Mouse (Mus musculus) embryo, embryonic 10 days (tissue): Measurements from ENCODE around the gene Gon4l.
"Not testable (repeated sequence)": the region's sequence is repeated elsewhere in the genome, so short reads cannot be mapped to it uniquely, and the experiment has no call there.

Source experiments
- DNase-seq: peaks from one replicate; pipeline ENCODE4 v3.0.0-alpha.2; 2015; ENCODE audit warnings: low spot score

Gon4l gene

GRCm38 (mm10) chr3:88834951-88835491 is at the start of gene Gon4l:
Gene Gon4l (plus strand): TSS chr3:88835231.
- peak; percentile 55 for DNase-seq

- DNase-seq: not testable (repeated sequence)
Observed at GRCm38 (mm10) chr3:88786323-88786722, 48.7 kb upstream of the Gon4l start.

- not testable (repeated sequence) for DNase-seq
Observed at GRCm38 (mm10) chr3:88786805-88787204, 48.2 kb upstream of the Gon4l start.

- DNase-seq: not testable (repeated sequence)
Observed at GRCm38 (mm10) chr3:88788033-88788432, 47.0 kb upstream of the Gon4l start.

GRCm38 (mm10) chr3:88797507-88797906 is 37.5 kb upstream of the Gon4l start:
- not testable (repeated sequence) for DNase-seq

GRCm38 (mm10) chr3:88803910-88804540 is 31.0 kb upstream of the Gon4l start:
- no peak for DNase-seq

- DNase-seq: no peak
Observed at GRCm38 (mm10) chr3:88825710-88826109, 9.3 kb upstream of the Gon4l start.

GRCm38 (mm10) chr3:88827231-88827630 is 7.8 kb upstream of the Gon4l start:
- no peak for DNase-seq

- peak; percentile 67 for DNase-seq
Observed at GRCm38 (mm10) chr3:88831177-88832121, 3.6 kb upstream of the Gon4l start.

GRCm38 (mm10) chr3:88832388-88832787 is 2.6 kb upstream of the Gon4l start:
- peak; percentile 69 for DNase-seq

DNA sequence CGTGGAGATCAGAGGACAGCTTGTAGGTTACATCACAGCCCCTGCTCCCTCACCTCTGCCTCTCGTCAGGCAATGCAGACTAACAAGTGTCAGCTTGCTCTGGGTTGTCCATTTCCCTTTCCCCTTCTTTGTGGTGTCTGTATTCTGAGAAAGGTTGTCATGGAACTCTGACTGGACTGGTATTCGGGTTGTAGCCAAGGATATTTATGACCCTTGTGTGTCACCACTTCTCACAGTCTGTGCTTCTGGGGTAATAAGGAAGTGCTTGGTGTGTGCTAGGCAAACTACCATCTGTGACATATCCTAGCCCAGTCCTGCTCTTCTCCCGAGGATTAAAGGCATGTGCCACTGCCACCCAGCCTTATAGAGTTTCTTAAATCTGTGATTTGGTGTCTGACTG is 14.1 kb downstream of the Gon4l start:
- DNase-seq: no peak

- DNase-seq: no peak
Observed at GRCm38 (mm10) chr3:88855837-88856236, 20.8 kb downstream of the Gon4l start.

- no peak for DNase-seq
Observed at GRCm38 (mm10) chr3:88862129-88862528, 27.1 kb downstream of the Gon4l start.

DNA sequence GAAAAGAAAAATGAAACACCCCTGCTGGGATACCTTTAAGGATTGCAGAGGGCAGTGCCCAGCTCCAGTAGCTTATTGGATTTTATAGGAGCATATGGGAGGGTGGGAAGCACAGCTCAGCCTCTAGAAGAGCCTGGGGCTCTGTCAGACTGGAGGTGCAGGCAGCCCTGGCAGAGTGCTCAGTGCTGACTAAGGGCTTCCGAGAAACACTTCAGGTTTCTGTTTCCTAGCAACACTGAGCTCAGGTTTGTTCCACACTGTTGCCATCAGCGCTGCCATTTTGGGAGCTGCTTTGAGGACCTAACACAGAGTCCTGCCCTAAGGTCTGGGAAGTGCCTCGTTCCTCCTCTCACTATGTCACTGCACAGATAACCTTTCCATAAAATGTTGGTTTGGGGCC is 31.7 kb downstream of the Gon4l start:
- DNase-seq: not testable (repeated sequence)

DNA sequence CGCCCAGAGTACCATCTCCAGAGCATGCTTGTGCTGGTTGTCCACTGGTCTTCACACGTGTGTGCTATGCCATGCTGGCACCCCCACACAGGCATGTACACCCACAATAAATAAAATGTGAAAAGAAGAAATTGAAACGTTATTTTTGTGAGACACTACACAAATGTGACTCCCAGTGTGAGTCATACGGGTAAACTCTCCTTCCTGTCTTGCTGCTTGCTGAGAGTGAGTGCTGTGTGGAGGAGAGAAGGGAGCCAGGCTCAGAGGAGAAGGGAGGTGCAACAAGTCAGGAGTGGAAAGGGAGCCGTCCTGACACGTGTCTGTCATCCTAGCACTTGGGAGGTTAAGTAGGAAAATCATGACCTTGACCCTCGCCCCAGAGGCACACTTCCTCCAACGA is 32.1 kb downstream of the Gon4l start:
- not testable (repeated sequence) for DNase-seq

GRCm38 (mm10) chr3:88868449-88868848 is 33.4 kb downstream of the Gon4l start:
- DNase-seq: not testable (repeated sequence)

GRCm38 (mm10) chr3:88882536-88882935 is 47.5 kb downstream of the Gon4l start:
- not testable (repeated sequence) for DNase-seq

DNA sequence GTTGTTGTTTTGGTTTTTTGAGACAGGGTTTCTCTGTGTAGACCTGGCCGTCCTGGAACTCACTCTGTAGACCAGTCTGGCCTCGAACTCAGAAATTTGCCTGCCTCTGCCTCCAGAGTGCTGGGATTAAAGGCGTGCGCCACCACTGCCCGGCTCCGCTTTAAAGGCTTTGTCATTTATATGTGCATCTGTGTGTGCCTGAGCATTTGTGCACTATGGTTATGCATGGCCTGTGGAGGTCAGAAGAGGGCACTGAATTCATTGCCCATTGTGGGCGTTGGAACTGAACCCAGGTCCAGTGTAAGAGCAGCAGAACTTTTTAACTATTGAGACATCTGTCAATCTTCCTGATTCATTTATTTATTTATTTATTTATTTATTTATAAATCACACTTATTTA is 58.0 kb downstream of the Gon4l start:
- DNase-seq: not testable (repeated sequence)

- DNase-seq: no peak
Observed at GRCm38 (mm10) chr3:88904803-88905202, 69.8 kb downstream of the Gon4l start.

DNA sequence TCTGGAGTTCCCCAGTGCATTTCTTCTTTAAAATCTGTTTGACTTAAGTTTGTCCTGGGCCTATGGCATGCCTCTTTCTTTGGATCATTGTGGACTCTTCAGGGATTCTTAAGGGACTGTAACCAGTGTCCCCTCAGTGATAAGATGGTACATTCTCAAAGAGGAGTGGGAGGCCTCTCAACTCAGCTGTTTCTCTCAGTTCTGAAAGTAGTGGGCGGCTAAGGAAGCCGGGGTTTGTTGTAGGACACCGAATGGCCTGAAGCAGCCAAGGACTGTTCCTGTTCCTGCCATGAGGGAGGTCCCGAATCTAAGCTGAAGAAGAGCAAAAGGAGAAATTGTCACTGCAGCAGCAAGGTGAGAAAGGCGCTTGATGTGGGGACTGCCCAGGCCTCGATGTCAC is 70.2 kb downstream of the Gon4l start:
- DNase-seq: no peak

GRCm38 (mm10) chr3:88905741-88906140 is 70.7 kb downstream of the Gon4l start:
- no peak for DNase-seq

- no peak for DNase-seq
Observed at GRCm38 (mm10) chr3:88906393-88907159, 71.5 kb downstream of the Gon4l start.
